Mouse (Mus musculus) cerebellum, postnatal 25 days (tissue): Measurements from ENCODE around the gene Gm28305.

Experiments used
- DNase-seq, 2 experiments: peaks; one replicate each; pipeline ENCODE4 v3.0.0; 2021; ENCODE audit warnings: mixed read lengths in 2 of 2

Gm28305 gene

DNA sequence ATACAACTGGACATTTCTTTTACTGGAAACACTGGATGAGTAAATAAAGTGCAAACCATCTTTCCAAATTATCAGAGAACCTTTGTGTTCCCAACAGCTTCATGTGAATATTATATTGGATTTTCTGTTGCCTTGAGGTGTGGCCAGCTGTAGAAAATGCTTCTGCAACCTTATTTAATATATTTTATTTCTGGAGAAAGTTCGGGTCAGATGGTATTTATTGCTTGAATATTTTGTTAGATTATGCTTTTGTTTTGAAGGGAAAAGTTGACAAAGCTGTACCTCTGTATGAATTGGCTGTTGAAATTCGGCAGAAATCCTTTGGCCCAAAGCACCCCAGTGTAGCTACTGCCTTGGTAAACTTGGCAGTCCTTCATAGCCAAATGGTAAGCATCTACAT, at the start of gene Gm28305:
TSS of gene Gm28305 (plus strand) at position 301 of the 400 bp plus-strand sequence.
- DNase-seq, result no peak

GRCm38 (mm10) chr9:103996496-103996895, 44.0 kb upstream of the Gm28305 start:
- peak; percentile 36 to 73 for DNase-seq

DNA sequence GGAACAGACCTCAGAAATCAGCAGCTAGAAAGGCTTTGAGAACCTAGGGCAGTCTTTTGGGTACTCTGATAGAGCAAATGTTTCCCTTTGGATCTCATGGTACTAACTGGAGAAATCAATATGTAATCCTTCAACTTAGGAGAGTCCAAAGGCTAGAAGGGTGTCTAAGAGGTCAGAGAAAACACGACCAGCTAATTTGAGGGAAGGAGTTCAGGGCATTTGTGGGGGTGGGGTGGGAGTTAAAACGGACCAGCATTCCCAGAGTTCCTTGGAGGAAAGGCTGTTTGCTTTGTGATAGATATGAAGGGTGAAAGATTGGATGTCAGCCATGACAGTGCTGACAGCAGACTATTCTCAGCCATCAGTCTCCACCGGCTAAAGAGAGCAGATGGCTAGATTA, 39.9 kb upstream of the Gm28305 start:
- no peak for DNase-seq

DNA sequence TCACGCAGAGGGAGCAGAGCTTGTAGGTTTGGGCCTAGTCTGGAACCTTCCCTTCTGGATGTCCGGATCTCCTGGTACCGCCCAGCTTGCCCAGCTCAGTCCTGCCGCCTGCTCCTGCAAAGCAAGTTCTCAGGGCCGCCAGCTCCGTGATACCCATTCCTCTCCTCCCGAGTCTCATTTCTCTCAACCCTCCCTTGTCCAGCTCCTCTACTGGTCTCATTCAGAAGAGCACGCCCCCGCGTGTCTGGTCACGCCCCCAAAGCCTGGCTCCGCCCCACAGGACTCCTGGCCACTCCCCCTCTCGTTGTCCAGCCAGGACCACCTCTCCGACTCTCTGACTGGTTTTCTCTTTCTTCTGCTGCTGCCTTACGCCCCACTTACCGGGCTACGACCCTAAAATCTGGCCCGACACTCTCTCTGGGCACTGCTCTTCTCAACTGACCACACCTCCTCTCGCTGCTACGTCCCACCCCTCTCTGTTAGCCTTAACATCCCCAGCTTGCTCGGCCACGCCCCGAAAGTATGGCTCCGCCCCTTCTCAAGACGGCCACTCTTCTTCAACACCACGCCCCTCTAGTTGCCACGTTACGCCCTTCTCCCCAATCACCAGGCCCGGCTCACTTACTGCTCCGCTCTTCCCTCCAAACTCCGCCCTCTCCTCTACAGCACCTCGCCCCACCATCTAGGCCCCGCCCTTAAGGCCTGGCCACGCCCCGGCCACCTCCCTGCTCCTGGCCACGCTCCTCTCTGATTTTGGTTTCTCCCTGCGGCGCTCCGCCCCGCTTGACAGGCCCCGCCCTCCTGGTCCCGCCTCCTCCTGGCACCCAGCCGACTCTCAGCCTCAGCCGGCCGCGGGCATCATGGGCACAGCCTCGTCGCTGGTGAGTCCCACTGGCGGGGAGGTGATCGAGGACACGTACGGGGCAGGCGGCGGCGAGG, 38.3 kb upstream of the Gm28305 start, which contains the start of gene Nphp3:
TSS of gene Nphp3 (plus strand) at position 624 of the 939 bp plus-strand sequence.
- DNase-seq, result peak; percentile 99 to 100

DNA sequence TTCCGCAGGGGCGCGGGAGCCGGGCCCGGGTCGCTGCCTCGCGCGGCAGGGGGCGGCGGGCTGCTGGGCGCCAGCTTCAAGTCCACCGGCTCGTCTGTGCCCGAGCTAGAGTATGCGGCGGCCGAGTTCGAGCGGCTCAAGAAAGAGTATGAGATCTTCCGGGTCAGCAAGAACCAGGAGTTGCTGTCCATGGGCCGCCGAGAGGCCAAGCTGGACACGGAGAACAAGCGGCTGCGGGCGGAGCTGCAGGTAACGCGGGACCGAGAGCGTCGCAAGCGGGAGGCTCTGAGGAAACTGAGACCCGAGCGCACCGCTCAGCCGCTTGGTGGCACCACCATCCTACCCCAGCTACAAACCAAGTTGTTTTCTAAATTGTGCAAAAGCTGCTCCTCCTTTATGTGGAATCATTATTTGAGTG, 37.5 kb upstream of the Gm28305 start:
- peak in 1 of 2 experiments; percentile 87 for DNase-seq

GRCm38 (mm10) chr9:104014526-104014925, 25.9 kb upstream of the Gm28305 start:
- DNase-seq, result no peak

GRCm38 (mm10) chr9:104021026-104021425, 19.4 kb upstream of the Gm28305 start:
- no peak for DNase-seq

- no peak for DNase-seq
These were observed 13.3 kb upstream of the Gm28305 start for GRCm38 (mm10) chr9:104027186-104027585.

- no peak for DNase-seq
These were observed 10.6 kb upstream of the Gm28305 start for GRCm38 (mm10) chr9:104029861-104030260.

GRCm38 (mm10) chr9:104034231-104034630, 6.2 kb upstream of the Gm28305 start:
- no peak for DNase-seq

- no peak for DNase-seq
These were observed 5.7 kb upstream of the Gm28305 start for GRCm38 (mm10) chr9:104034718-104035117.

- peak; percentile 58 to 83 for DNase-seq
These were observed 5.0 kb upstream of the Gm28305 start for GRCm38 (mm10) chr9:104035261-104036015.

DNA sequence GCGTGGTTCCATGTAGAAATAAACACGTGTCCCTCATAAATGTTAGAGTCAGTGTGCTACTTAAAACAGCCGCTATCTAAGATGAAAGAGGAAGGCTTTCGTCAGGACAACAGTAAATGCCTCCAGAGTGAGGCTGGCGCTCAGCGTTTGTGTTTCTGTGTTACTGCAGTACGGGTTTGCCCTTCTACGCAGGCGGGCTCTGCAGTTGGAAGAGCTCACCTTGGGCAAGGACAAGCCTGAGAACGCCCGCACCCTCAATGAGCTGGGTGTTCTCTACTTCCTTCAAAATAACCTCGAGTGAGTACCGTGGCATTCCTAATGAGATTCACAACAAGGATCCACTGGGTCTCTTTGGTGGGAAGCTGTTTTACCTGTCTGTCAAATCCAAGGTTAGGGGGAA, 2.2 kb upstream of the Gm28305 start:
- no peak for DNase-seq

DNA sequence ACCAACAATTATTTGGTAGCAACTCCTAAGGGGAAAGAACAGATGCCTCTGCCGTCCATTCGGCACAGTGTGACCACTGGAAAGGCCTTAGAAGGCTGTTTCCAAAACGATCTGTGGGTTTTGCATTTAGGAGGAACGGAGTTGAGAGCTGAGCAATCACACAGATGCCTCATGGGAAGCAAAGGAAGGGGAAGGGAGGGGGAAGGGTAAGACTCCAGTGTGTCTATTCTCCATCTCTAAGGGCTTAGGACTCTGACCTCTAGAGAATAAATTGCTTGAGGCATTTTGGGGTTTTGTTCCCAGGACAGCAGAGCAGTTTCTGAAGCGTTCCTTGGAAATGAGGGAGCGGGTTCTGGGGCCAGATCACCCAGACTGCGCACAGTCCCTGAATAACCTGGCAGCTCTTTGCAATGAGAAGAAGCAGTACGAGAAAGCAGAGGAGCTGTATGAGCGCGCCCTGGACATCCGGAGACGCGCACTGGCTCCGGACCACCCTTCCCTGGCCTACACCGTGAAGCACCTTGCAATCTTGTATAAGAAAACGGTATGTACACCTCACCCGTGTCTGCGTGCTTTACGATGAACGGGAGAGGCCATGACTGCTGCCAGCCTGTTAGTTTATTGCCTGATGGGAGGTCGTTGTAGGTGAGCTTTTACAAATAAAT, 1.3 kb upstream of the Gm28305 start:
- no peak for DNase-seq

- no peak for DNase-seq
These were observed 720 bp upstream of the Gm28305 start for GRCm38 (mm10) chr9:104039742-104040141.

DNA sequence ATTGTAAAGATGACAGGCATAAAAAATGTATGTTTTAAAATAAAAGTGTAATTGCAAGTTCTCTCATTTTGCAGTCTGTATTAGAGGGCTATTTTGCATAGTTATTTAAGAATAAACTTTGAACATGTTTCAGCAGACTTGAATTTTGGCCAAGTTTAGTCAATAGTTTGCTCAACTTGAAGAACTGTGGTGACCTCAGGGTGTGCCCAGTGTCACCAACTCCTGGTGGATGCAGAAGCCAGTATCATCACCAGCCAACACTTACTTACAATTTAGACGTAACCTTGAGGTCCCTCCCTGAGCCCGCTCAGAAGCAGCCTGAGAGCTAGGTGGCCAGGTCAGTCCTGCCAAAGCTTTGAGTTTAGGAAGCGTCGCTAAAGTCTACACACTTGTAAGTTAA, 3.2 kb downstream of the Gm28305 start:
- no peak for DNase-seq

- no peak for DNase-seq
These were observed 10.6 kb downstream of the Gm28305 start for GRCm38 (mm10) chr9:104051028-104051427.

GRCm38 (mm10) chr9:104062430-104063243, 22.2 kb downstream of the Gm28305 start, which contains the start of gene Uba5:
Gene Uba5, minus strand, starts transcription at chr9:104063134.
- peak; percentile 82 to 88 for DNase-seq

DNA sequence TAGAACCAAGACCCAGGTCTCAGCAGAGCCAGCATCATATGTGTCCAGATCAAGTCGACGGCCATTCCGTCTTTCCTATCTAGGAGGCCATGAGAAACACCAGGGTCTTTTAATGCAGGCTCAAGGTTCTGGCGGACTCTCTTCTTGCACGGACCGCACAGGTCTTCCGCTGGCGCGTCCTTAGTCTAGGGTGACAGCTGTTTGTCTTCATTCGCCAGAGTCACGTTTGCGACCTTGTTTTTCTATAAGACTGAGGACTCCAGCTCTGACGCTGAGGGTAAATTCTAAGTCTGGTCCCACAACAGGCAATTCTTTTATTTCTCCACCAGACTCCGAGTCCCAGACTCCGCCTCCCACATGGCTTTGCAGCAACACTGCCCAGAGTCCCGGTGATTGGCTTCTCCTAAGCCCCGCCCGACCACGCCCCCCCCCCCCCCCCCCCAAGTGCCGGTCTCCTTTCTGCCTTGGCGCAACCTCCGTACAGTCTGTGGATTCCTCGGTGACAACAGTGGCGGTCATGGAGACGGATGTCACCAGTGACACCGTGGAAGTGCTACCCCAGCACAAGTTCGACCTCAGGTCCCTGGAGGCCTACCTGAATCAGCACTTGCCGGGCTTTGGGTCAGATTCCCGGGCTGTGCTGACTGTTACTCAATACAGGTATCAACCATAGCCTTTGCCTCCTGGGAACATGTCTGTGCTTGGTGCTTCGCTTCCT, 22.9 kb downstream of the Gm28305 start, which contains the start of gene Acad11:
TSS of gene Acad11 (plus strand) at position 134 of the 718 bp plus-strand sequence.
- peak; percentile 88 to 92 for DNase-seq

DNA sequence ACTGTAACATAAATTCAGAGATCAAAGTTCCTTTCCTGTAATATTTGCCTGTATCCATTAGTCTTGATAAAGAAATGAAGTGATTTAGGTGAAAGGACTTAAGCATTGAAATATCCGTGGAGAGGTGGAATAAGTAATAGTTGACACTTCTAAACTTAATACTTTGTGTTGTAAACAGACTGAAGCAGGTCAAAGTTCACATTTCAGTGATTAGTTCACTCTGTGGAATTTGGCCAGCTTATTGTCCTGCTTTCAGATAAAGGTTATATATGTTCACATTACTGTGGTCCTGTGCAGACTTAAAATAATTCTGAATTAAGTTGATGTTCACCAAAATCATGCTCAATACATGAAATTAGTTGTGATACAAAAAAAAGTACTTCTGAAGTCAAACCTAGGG, 24.1 kb downstream of the Gm28305 start:
- DNase-seq, result no peak

GRCm38 (mm10) chr9:104070241-104070640, 29.8 kb downstream of the Gm28305 start:
- DNase-seq, result no peak
